Mouse (Mus musculus): ENCODE measurements around the gene Slc38a9.

Slc38a9 gene

DNA sequence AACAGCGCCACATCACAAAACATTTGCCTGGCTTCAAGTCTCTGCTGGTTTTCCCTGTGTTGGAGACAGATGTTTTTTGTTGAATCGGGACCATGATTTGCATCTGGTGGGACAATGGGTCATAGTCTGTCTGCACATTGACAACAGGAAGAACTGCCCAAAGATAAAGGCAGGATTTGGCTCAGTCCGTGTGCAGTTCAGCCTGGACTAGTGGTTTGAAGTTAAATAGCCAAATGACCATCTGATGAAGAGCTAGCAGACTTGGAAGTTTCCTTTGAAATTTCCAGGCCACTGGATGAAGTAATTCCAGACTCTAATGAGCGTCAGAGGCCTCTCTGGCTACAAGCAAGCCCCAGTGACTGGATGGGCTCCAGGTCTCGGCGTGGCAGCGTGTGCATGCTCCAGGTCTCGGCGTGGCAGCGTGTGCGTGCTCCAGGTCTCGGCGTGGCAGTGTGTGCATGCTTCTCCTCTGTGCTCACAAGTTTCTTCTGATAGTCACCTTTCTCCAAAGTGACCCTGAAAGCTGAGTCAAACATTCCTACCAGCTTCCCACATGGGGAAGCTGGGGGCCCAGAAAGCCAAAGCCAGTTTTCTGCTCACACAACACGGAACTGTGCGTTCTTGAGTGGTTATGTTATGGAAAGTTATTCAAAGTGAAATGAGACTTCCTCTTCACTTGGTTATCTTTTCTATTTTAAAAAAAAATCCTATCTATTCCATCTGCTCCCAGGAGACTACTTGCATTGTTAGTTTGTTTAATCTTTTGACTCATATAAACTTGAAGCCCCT is 83.7 kb downstream of the Slc38a9 start:
- DNase-seq (ENCODE audit: low spot score in 2 of 2), result no peak

DNA sequence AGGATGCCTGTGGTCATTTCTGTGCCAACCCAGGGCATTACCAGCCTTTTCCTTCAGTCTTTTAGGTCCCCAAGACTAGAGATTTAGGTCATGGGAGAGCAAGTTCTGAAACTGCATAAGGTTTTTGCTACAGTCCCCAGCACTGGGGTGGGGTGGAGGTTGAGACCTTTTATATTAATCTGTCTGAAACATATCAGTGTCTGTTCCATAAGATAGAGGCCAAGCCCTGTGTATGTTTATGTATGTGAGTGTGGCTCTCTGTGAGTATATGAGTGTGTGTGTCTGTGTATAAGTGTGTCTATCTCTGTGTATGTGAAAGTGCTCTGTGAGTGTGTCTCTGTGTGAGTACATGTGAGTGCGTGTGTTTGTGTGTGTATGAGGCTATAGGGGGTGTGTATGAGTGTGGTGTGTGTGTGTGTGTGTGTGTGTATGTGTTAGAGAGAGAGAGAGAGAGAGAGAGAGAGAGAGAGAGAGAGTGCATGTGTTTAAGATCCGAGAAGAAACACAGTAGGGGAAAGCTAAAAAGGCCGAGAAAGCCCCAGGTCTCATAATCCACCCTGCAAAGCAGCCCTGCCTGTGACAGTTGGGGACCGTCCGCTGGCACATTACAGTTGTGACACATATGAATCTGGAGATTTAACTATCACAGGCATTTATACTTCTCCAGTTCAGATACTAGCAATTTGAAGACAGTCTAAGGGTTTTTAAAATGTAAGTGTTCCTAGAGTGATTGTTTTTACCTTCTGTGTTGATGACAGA is 85.6 kb downstream of the Slc38a9 start:
- no peak for DNase-seq (ENCODE audit: low spot score in 2 of 2)

DNA sequence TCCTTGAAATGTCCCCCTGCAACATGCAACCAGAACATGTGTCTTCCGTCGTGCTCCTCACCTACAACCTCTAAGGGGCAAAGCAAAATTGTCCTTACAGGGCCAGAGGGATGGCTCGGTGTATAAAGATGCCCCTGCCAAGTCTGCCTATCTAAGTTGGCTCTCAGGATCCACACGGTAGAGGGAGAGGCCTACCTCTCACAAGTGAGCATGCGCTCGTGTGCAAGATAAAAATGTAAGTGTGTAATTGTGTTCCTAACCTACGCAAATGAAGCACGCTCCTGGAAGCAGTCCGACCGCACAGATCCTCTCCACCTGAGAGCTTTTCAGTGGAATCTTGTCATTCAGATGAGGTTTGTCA is 86.1 kb downstream of the Slc38a9 start:
- DNase-seq (ENCODE audit: low spot score in 2 of 2), result no peak

DNA sequence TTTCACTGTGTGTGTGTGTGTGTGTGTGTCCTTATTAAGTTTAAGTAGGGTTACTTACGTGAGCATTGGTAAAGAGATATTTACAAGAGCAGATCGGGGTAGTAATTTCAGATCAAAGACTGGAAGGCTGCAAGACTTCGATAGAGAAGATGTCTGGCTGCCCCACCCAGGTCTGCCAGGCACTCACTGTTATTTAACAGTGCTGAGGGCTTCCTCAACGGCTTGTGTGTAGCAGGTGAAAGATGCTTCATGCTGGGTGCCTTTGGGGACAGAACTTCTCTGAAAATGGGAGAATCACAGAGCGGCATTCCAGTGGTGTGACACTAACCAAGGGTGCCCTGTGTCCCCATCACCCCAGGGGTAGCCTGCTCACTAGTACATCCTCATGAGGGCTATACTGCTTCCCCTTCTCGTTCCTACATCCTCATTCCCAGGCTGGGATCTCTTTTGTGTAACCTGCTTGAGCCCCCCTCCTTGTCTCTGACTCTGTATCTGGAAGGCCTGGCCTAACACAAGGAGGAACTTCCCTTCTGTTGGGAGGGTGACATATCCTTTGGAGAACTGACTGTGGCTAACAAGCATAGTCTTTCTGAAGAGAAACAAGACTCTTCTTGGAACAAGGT is 87.4 kb downstream of the Slc38a9 start:
- no peak for DNase-seq (ENCODE audit: low spot score in 2 of 2)

DNA sequence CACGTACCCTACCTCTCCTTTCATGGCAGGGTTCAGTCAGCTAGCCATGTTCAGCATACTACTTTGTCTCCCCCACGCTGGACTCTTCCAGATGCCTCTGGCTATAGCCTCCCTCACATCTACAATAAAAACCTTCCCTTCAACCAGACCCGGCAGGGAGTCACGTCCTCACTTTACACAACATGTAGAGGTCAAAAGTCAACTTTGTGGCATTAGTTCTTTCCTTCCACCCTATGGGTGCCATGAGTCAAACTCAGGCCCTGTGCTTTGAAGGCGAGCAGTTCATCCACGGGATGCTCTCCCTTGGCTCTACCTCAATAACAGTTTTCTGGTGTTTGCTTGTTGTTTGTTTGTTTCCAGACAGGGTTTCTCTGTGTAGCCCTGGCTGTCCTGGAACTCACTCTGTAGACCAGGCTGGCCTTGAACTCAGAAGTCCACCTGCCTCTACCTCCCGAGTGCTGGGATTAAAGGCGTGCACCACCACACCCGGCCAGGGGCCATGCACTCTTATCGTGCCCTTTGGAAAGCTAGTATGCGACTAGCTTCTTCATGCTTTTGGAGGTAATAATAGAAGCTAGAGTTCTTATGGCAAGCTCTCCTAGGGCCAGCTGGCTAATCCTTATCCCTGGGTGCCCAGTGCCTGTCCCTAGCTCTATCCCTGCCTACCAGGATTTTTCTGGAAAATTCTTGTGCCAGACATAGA is 88.4 kb downstream of the Slc38a9 start:
- DNase-seq (ENCODE audit: low spot score in 2 of 2), result no peak

DNA sequence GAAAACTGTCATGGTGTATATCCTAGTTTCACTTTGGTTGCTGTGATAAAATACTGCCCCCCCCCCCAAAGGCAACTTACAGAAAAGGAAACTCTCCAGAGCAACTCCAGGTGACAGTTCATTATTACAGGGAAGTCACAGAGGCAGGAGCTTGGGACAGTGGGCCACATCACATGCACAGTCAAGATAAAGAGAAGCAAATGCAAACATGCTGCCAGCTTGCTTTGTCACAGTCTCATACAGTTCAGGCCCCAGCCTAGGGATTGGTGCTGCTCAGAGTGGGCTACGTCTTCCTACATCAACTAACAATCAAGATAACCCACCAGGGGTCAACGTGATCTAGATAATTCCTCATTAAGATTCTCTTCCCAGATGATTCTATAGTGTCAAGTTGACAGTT is 89.3 kb downstream of the Slc38a9 start:
- no peak for DNase-seq (ENCODE audit: low spot score in 2 of 2)

DNA sequence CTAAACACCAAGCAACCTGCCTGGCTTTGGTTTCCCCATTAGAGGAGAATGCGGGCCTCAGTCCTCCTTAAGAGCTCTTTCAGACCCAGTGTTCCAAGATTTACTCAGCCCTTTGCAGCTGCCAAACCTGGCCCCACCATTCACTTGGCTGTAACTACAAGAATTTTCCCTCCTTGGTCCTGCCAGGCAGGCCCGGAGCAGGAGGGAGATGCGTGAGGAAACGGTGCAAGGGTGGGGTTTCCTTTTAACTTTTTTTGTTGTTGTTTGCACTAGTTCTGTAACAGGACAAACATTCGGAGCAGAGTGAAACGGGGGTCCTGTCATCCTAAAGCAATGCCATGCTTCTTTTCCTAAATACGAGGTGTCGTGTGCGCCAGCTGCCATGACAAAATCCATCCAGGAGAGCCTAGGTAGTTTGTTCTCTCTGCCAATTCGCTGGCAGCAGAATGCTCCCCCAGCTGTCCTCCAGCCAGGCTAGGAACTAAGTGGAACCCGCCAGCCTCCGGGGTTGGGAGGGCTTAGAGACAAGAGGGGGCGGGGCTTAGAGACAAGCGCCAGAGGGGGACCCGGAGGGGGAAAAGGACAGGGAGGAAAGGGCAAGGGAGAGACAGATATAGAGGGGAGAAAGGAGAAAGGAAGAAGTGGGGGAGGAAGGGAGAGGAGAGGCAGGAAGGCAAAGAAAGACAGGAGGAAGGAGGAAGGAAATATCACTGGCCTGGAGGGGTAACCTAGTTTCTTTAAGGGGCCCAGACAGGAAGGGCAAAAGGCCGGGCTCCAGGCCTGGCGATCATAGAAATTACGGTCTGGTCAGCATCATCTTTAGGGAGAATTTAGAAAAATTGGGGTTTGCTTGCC is 91.1 kb downstream of the Slc38a9 start:
- DNase-seq (ENCODE audit: low spot score in 2 of 2), result peak in 1 of 2 experiments; percentile 41

DNA sequence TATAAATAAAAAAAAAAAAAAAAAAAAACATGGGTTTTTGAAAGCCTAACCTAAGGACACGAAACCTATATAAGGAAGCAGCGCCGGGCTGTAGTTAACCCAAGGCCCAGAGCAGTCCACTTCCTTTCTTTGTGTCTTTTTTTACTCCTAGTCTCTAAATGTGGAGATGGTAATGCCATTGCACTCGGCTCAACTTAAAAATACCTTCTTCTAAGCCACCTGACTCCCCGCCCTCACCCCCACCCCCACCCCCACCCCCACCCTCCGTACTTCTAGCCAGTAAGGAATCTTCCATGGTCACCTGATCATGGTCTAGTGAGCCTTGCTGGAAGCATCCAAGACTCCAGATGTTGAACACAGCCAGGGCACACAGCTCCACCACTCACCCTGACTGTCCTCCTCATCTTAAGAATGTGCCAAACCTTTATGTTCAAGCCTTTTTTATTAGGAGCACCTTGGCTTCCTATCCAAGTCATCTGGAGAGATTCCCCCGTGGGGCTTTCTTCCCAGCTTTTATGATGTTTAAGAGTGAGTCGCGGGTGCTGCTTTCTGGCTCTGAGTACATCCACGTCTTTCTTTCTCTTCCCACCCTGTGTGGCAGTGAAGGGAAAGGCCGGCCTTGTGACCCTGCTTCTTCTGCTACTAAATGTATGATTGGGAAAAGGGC is 91.9 kb downstream of the Slc38a9 start:
- DNase-seq (ENCODE audit: low spot score in 2 of 2), result no peak

DNA sequence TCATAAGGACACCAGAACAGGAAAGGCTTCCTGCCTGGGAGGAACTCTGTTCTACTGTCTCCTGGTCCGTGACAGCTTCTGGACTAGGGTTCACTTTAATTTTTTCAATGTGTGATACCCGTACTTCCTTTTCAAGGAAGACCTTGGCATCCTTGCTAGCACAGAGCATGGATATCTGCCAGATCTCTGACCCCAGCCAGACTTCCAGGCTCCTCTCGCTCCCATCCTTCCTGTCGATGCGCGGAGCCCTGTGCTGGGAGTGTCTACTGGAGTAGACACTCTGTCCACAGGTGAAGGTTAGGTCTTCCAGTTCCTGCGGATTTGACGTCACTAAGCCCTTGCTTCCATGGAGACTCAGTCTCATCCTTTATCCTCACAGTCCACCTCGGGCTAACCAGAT is 93.0 kb downstream of the Slc38a9 start:
- DNase-seq (ENCODE audit: low spot score in 2 of 2), result no peak

DNA sequence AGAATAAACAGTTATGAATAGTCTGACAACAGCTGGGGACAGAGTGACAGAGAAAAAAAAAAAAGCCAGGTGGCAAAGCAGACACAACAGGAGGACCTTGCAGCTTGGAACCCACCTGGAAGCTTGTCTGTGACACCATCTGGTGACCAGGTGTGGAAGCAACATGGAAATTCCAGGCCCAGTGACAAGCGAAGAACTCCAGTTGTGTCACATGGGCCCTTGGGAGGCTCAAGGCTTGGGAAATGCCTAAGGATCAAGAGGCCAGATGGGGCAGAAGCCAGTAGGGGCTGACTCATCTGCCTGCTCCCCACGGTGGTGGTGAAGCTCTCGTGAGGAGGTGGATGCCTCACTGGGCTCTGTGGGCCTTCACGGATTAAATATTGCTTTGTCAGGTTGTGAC is 94.3 kb downstream of the Slc38a9 start:
- DNase-seq (ENCODE audit: low spot score in 2 of 2), result no peak

DNA sequence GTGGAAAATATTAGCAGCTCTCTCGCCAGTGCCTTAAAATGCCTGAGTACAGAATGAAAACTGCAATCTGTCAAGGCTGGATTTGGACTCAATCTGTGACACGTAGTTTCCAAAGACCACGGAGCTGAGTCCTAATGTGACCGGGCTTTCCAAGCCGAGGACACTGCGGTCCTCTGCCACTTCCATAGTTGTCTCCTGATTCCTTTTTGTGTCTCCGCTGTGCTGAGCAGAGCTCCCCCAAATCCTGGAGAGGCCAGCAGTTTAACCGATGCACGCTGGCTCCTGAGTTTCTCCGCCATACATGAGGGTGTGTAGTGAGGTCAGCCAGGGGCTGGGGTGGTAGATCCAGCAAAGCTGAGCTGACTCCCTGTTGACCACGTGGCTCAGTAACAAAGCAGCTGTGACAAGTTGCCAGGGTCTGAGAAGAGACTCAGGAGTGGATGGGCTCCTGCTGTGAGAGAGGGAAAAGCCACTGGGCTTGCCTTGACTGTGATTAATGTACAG is 95.0 kb downstream of the Slc38a9 start:
- no peak for DNase-seq (ENCODE audit: low spot score in 2 of 2)

DNA sequence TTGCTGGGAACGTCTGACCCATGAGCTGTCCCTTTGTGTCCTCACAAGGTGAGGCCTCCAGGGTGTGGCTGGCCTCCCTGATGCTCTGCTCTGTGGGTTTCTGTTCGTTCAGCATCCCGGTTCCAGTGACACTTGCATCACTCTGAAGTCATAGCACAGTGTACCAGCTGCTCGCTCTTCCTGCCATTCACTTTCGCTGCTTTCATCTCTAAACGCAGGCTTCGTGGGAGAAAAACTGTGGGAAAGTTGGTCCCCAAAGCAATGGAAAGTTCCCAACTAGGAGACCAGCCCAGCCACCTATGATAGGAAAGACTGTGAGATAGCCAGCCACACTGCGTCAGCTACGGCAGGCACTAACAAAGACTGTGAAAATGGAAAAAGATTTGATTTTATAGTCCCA is 96.8 kb downstream of the Slc38a9 start:
- DNase-seq (ENCODE audit: low spot score in 2 of 2), result no peak

DNA sequence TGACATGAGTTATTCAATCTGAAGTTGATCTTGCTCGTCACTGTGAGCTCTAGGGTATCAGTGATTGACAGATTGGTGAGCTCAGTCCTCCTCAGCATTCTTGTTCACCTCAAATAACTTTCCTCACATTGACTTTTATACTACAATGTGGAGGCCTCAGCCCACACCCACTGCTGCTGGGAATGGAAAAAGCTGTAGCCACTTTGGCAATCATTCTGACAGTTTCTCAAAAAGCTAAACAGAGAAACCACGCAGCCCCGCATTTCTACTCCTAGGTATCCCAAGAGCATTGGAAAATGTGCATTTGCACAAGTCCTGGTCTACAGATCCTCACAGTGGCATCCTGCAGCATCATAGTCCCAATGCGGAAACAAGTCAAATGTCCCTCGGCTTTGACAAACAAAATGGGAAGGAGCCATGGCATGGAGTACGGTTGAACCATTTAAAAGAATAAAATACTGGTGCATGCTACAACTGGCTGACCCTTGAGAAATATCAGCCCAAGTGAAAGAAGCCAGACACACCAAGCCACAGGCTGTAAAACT is 98.1 kb downstream of the Slc38a9 start:
- no peak for DNase-seq (ENCODE audit: low spot score in 2 of 2)

DNA sequence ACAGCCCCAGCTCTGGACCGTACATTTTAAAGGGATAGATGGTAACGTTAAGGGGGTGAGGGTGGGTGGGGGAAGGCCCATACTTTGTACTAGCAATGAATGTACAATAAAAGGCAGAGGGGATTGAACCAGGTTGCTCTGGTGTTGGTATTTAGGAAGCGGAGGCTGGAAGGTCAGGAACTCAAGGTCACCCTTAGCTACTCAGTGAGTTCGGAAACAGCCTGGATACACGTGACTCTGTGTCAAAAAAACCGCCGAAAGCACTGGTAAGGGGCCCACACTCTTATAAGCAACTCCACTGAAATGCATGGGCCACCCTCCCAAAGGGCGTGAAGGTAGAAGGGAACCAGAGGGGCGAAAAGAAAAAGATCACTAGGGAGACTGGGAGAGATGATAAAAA is 98.8 kb downstream of the Slc38a9 start:
- DNase-seq (ENCODE audit: low spot score in 2 of 2), result no peak

DNA sequence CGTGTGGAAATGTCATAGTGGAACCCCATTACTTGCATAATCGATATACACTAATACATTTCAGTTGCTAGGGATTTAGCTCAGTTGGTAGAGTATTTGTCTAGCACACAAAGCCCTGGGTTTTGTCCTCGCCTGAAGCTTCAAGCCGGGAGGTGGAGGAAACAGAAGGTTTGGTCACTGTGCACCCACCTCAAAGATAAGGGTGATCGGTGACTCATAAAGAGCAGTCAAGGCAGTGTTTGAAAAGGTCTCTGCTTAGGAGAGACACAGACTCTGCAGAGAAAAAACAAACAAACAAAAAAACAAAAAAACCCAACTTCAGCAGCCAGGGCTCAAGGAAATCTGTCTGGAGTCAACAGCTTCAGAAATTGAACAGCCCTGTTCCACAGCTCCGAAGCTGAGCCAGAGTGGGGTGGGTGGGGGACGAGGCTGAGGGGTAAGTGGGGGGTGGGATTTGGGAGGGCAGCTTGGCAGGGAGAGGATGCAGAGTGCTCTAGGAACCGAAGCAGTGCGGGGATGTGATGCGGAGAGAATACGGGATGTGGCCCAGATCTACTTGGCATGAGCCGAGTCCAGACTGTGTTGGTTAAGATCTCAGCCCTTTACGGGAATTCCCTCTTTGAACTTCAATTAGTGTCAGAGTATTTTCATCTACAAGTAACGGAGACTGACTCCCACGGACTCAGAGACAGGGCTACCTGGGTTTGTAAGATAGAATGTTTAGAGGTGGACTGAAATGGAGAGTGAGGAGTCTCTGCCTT is 99.4 kb downstream of the Slc38a9 start:
- no peak for DNase-seq (ENCODE audit: low spot score in 2 of 2)

DNA sequence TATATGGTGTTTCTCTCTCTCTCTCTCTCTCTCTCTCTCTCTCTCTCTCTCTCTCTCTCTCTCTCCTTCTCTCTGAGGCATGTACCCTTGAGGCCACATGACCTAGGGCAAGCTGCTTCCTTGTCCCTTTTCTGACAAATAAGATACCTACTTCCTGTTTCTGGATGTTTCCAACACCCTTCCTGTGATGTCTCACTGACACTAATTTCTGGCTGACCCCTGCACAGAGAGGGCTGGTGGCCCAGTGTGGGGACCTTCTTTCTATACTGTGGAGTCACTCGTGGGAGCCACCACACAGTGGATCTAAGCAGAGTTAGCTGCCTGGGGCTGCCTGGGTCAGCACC is 100.0 kb downstream of the Slc38a9 start:
- DNase-seq (ENCODE audit: low spot score in 2 of 2), result no peak

DNA sequence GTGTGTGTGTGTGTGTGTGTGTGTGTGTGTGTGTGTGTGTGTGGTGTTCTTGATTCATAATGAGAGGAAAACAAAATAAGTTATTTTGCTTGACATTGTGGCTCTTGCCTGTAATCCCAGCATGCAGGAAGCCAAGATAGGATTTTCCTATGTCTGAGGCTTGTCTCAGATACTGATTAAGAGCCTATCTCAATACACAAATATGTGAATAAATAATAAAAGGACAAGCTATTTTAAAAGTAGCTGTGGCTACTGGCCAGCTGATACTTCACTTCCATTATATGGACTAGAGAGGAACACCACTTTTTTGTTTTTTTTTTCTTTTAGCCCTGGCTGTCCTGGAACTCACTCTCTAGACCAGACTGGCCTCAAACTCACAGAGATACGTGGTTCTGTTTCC is 101.2 kb downstream of the Slc38a9 start:
- DNase-seq (ENCODE audit: low spot score in 2 of 2), result no peak

DNA sequence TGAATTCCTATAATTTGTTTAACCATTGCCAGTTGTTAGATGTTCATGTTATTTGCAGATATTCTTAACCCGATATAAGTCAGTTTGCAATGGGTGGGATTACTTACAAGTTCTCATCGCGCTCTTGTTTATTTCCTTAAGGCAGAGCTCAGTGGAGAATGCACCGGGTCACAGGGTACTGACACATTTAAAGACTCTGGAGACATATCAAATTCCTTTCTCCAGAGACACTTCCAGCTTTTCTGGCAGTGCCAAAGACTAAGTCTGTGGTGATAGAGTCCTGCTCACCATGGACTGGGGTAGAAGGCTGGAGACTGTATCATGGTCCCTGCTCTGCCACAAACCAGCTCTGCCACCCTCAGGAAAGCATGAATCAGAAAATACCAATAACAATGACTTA is 102.0 kb downstream of the Slc38a9 start:
- no peak for DNase-seq (ENCODE audit: low spot score in 2 of 2)

DNA sequence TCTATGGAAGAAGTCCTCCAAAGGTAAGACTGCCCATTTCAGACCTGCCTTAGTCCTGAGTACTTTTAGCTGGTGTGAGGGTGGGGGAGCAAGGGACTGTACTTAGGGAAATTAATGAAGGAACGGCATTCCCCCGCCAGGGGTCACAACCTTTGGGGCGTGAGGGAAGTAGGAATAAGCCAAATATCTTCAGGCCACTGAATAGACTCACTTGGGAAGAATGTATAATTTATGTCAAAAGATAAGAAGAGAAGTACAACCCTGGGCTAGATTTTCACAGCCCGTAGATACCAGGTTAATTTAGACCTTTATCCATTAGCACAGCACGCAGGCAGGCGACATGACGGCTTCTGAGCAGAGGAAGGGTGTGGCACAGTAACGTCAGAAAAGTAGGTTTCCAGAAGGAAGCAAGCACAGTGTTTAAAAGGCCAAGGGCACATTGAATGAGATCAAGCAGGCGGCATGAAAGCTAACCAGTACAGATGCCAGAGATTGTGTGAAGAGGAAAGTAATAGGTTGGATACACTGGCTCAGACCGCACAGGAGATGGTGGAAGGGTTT is 103.1 kb downstream of the Slc38a9 start:
- DNase-seq (ENCODE audit: low spot score in 2 of 2), result no peak

All from urinary bladder, adult 18-20 months (tissue).